ENCODE assay signal across 14 mouse cellular contexts in the genomic region with DNA sequence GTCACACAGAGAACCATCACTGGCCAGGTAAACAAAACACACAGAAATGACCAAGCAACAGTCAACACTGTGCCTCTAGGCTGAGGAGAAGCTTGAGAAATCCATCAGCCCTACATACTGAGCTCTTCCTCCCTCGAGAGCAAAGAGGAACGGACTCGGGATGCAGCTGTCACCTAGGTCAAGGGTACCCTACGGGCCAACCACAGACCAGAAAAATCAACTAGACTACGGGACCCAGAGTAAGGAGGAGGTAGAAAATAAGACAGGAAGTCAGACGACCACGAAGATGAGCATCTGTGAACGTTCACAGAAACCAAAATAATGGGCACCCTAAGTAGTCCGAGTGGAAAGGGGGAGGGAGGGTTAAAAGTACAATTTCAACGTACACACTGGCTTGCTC. TPM values are rescaled to one million over a fixed set of nuclear protein-coding genes. Genes with fewer than 3 reads are reported as not detected.
DNase-seq lines count a peak whose midpoint lies in the region; ATAC-seq lines count a peak whose summit lies in the region.
"Had no signal": no experiment of that assay in that cellular context is flagged by ENCODE, and none has a peak within 500 bp of the region (broad histone marks: within the 10 kb centered on the region; RNA-seq: fewer than 3 reads in every experiment).

No protein-coding gene starts in this region.

- no peaks in the 10 kb centered on the region for H3K27me3 ChIP-seq in liver, embryonic 12.5 days (replicated peaks)
- no peaks in the 10 kb centered on the region for H3K27me3 ChIP-seq in hindbrain, embryonic 16.5 days (replicated peaks; ENCODE audit: control insufficient read depth, insufficient read depth, low read length)
- H3K27me3 ChIP-seq: liver, embryonic 15.5 days had no signal

- H3K4me2 ChIP-seq in liver, embryonic 12.5 days: no peak overlapping the region
- H3K4me2 ChIP-seq in hindbrain, embryonic 16.5 days (ENCODE audit: low read length): no peak overlapping the region
- H3K4me2 ChIP-seq: heart, embryonic 11.5 days; hindbrain, embryonic 14.5 days; liver, embryonic 15.5 days had no signal

- no peak overlapping the region for H3K9ac ChIP-seq in liver, embryonic 12.5 days
- H3K9ac ChIP-seq in hindbrain, embryonic 16.5 days (ENCODE audit: low read depth, low read length): no peak overlapping the region
- H3K9ac ChIP-seq: hindbrain, embryonic 14.5 days; liver, embryonic 15.5 days had no signal

- no peaks in the 10 kb centered on the region for H3K36me3 ChIP-seq in liver, embryonic 12.5 days
- H3K36me3 ChIP-seq in hindbrain, embryonic 16.5 days (ENCODE audit: control insufficient read depth, insufficient read depth, low read length): no peaks in the 10 kb centered on the region
- H3K36me3 ChIP-seq: liver, embryonic 15.5 days had no signal

- H3K4me3 ChIP-seq in liver, embryonic 12.5 days: no peak overlapping the region
- no peak overlapping the region for H3K4me3 ChIP-seq in hindbrain, embryonic 16.5 days (ENCODE audit: low read length)
- H3K4me3 ChIP-seq: liver, embryonic 15.5 days had no signal

- no peaks in the 10 kb centered on the region for H3K9me3 ChIP-seq in liver, embryonic 12.5 days (replicated peaks)
- H3K9me3 ChIP-seq in hindbrain, embryonic 16.5 days (ENCODE audit: control insufficient read depth, low read length): no peaks in the 10 kb centered on the region
- H3K9me3 ChIP-seq: liver, embryonic 15.5 days had no signal

- no peak for ATAC-seq in liver, embryonic 12.5 days
- ATAC-seq in megakaryocyte, adult 5-6 weeks (ENCODE audit: poor library complexity, severe bottlenecking): peak; percentile 74
- no peak for ATAC-seq in hindbrain, embryonic 16.5 days

- WGBS in liver, embryonic 12.5 days (ENCODE audit: insufficient replicate concordance): 29% methylated on average over 10 of the region's 10 CpGs
- 67% methylated on average over 10 of the region's 10 CpGs for WGBS in hindbrain, embryonic 16.5 days

- peak overlapping the region; percentile 43 for H3K27ac ChIP-seq in liver, embryonic 12.5 days
- H3K27ac ChIP-seq in hindbrain, embryonic 16.5 days (ENCODE audit: low read depth, low read length): no peak overlapping the region
- H3K27ac ChIP-seq: hindbrain, embryonic 14.5 days; liver, embryonic 15.5 days had no signal

- peaks cover 62% of the 10 kb centered on the region for H3K4me1 ChIP-seq in liver, embryonic 12.5 days
- peaks cover 9% of the 10 kb centered on the region for H3K4me1 ChIP-seq in hindbrain, embryonic 16.5 days (ENCODE audit: control insufficient read depth, insufficient read depth, low read depth, low read length)

- DNase-seq in liver: no peak
- DNase-seq in T-cell, adult 2 months (ENCODE audit: low spot score): peak; percentile 55
- DNase-seq in thymus, postnatal 10 days (ENCODE audit: low spot score in 2 of 2): peak; percentile 31
- no peak for DNase-seq in cerebellum, adult 11 months
- no peak for DNase-seq in layer of hippocampus, postnatal 36 days
- DNase-seq: kidney, adult 8-10 months; lung, postnatal 4 days; right cerebral cortex, postnatal 4 days had no signal

RNA-seq across cellular contexts. Expression of gene Fryl, which starts 15.1 kb away (rescaled TPM):
- 46.3 and 50.6 TPM in 2 replicates for polyA plus RNA-seq in liver, embryonic 12.5 days (2016; fragmentation: Nextera tagmentation; extraction: Ambion mirVana)
- 56.7 and 59.1 TPM in 2 replicates for total RNA-seq in megakaryocyte, adult 5-6 weeks (2015)
- total RNA-seq in megakaryocyte, adult 5-6 weeks (2017): 79.8 and 80.9 TPM in 2 replicates
- 29.3 and 32.1 TPM in 2 replicates for polyA plus RNA-seq in hindbrain, embryonic 16.5 days (2015; fragmentation: Nextera tagmentation; extraction: Ambion mirVana)
- 10 to 100 TPM; 63.9 to 77.7 TPM for total RNA-seq in layer of hippocampus, postnatal 36 days (2021)

RNA-seq across cellular contexts. Expression of gene Ociad1, which starts 51.3 kb away (rescaled TPM):
- polyA plus RNA-seq in liver, embryonic 12.5 days (2016; fragmentation: Nextera tagmentation; extraction: Ambion mirVana): 154 and 159 TPM in 2 replicates
- total RNA-seq in megakaryocyte, adult 5-6 weeks (2015): 231 and 236 TPM in 2 replicates
- 172 and 182 TPM in 2 replicates for total RNA-seq in megakaryocyte, adult 5-6 weeks (2017)
- 352 and 402 TPM in 2 replicates for polyA plus RNA-seq in hindbrain, embryonic 16.5 days (2015; fragmentation: Nextera tagmentation; extraction: Ambion mirVana)
- total RNA-seq in layer of hippocampus, postnatal 36 days (2021): 100 to 1,000 TPM; 464 to 480 TPM

Comparison
In these comparisons a context has a peak if more than half of its experiments do, and no peak if none do; other contexts are left out.
1. DNase-seq: peak in T-cell, adult 2 months (single experiment) and thymus, postnatal 10 days (2 of 2); none in liver (single experiment), cerebellum, adult 11 months (single experiment) and layer of hippocampus, postnatal 36 days (0 of 2).